Mouse (Mus musculus): ENCODE measurements around the gene Gm49711.

- TF ChIP-seq POLR2A (IDR thresholded peaks at IDR 0.05; ENCODE audit: control insufficient read depth, low read depth, low read length) (no peak), CTCF (IDR thresholded peaks at IDR 0.05; ENCODE audit: control insufficient read depth, insufficient read depth, insufficient replicate concordance, low read depth, low read length) (no peak)
Observed at GRCm38 (mm10) chr16:92117337-92118209, 59.5 kb downstream of the Gm49711 start.
